Mouse (Mus musculus): ENCODE results near the gene Atg2a. TPM values are rescaled to one million over a fixed set of nuclear protein-coding genes. Genes with fewer than 3 reads are reported as not detected.
A peak's percentile ranks its signal among the peaks of the same experiment; 100 is the strongest.
"Not testable (repeated sequence)": the region's sequence is repeated elsewhere in the genome, so short reads cannot be mapped to it uniquely, and the experiment has no call there.

The Atg2a gene
- total RNA-seq, 2 experiments from 2014 or later, result 40.0 to 41.1 TPM

DNA sequence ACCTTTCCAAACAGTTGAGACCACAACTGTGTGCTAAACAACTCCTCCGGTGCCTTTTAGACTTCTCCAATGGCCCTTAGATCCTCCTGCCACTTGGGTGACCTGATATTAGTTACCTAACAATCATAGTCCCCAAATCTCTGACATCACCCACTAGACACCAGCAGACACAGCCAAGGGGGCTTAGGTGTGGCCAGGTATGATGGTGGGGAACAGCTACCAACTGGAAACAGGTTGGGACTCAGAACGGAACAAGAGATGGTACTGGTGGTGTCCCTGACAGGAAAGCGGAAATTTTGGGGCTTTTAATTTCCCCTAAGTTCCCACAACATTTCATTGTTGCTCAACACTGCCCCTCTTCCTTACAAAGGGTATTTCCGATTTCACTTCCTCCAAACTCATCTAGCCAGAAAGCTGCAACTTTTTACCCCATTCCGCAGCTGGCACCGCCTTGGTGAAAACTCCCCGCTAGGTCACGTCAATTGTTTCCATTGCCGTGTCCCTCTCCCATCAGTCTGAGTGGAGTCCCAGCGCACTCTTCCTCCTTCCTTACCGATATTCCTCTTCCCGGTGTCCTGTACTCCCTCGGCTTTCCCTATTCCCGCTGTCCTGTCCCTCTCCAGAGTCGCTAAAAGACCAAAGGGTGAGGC, 34.4 kb downstream of the Atg2a start:
- DNase-seq (ENCODE audit: low spot score in 2 of 2), result no peak

DNA sequence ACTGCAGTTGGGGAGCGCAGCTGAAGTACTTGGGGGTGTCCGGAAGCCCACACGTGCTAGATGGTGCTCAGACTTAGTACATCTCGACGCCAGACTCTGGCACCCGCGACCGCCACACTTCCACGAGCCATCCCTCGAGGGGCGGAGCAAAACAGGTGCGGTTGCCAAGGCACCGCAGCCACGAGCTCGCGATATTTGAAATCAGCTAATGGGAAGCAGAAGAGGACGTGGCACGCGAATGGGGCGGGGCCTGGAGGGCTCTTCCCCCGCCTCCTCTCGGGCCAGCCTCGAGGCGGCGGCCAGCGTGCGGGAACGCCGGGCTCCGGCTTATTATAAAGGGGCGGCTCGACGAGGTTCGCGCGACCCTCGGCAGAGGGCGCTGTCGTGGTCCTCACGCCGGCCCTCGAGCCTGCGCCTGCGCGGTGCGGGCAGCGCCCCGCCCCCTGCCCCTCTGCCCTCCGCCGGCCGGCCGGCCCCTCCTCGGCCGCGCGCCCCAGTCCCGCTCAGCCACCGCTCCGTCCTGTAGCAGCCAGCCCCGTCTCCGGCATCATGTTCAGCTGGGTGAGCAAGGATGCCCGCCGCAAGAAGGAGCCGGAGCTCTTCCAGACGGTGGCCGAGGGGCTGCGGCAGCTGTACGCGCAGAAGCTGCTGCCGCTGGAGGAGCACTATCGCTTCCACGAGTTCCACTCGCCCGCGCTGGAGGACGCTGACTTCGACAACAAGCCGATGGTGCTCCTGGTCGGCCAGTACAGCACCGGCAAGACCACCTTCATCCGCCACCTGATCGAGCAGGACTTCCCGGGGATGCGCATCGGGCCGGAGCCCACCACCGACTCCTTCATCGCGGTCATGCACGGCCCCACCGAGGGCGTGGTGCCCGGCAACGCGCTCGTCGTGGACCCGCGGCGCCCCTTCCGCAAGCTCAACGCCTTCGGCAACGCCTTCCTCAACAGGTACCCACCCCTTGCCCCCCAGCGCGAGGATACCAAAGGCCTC, 35.3 kb downstream of the Atg2a start, which contains the start of gene Ehd1:
TSS of gene Ehd1 (plus strand) at position 300 of the 996 bp plus-strand sequence.
- peak; percentile 91 to 96 for DNase-seq (ENCODE audit: low spot score in 2 of 2)

GRCm38 (mm10) chr19:6277661-6278438, 36.4 kb downstream of the Atg2a start:
- DNase-seq (ENCODE audit: low spot score in 2 of 2), result no peak

DNA sequence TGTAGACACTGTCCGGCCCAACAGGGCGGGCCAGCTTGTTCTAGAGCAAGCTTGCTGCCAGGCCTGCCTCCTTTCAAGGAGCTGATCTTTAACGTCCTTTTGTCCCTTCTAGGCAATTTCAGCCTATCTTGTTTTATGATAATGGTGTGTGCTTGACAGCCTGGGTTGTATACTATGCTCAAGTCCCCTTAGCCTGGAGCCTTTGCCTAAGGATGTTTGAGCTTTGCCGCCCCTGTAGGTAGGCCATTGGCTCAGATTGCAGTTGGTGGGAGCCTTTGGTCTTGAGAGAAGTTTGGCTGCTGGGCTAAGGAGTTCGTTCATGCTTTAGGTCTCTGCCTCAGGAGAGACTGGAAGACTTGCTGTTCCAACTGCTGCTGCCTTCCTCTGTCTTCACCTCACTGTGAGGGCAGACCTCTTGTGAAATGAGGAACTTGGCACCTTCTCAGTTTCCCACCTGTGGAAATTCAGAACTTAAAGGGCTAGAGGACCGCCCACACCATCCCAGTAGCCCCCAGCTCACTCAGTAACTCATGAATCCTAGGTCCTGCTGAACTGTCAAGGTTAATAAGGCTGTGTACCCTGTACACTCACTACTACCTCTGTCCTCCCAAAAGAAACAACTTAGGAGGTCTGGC, 37.1 kb downstream of the Atg2a start:
- DNase-seq (ENCODE audit: low spot score in 2 of 2), result no peak

DNA sequence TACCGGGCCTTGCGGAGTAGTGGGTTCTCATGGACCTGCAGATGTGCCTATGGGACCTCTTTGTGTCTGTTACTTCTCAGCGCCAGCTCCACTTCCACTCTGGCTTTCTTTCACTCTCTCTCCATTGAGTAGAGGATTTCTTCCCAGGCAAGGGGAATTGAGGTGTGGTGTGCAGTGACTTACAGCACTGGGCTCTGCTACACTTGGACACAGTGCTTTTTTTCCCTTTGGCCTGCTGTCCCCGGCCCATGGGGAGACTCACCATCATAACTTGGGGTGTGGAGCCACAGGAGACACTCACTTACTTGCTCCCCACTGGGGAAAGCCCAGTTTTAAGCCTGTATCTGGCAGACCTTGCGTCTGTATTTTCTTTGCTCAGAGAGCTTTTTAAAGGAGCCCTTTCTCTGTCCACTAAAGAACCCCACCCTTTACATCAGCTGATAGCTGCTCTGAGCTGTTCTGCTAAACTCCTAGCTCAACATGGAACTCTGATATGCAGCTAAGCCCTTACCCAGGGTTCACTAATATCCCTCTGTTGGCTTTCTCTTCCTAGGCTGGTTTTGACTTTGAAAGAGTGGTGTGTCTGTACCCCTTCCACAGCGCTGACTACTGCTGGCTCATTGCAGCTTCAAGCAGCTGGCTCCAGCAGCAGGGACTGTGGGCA, 38.1 kb downstream of the Atg2a start:
- DNase-seq (ENCODE audit: low spot score in 2 of 2), result no peak

DNA sequence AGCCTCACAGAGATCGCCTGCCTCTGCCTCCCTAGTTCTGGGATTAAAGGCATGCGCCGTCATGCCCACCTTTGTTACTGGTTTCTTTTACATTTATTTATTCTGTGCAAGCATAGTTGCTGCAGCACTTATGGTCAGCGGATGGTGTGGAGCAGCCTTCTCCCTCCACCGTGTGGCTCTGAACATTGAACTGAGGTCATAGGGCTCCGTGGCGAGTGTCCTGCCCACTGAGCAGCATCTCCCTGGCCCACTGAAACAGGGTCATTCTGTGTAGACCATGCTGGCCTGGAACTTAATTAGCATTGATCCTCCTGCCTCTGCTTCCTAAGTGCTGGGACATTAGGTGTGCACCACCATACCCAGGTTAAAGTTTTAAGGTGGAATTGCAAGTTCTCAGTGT, 39.1 kb downstream of the Atg2a start:
- DNase-seq (ENCODE audit: low spot score in 2 of 2), result no peak

DNA sequence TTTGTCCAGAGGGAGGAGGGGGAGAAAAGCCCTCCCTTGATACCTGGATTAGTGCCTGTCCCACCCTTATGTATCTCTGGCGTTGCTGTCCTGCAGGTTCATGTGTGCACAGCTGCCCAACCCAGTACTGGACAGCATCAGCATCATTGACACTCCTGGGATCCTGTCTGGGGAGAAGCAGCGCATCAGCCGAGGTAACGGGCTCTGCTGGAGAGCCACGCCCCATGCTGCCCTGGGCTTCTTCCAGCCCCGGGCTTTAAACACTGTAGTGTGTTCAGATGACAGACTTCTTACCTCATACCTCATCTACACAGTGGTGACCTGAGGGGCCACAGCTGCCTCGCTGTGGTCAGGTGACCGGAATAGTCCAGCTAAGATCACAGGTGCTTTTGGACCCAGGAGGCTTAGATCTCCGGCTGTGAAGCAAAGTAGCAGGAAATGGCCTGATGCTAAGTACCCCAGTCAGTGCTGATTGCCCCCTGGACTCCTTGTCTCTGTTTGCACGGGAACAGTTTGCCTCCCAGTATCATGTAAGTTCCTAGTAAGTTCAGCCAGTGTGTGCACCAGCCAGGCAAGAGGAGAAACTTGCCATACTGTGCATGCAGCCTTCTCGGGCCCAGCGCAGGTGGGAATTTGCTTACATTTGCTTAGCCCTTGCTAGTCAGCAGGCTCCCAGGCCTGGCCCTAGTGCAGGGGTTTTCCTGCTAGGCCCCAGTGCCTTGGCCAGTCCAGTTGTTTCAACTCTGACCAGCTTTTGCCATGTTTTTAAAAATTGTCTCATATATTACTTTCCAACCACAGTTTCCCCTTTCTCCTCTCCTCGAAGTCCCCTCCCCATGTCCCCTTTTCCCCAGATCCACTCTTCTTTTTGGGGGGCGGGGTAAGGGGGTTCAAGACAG, 39.9 kb downstream of the Atg2a start:
- no peak for DNase-seq (ENCODE audit: low spot score in 2 of 2)

DNA sequence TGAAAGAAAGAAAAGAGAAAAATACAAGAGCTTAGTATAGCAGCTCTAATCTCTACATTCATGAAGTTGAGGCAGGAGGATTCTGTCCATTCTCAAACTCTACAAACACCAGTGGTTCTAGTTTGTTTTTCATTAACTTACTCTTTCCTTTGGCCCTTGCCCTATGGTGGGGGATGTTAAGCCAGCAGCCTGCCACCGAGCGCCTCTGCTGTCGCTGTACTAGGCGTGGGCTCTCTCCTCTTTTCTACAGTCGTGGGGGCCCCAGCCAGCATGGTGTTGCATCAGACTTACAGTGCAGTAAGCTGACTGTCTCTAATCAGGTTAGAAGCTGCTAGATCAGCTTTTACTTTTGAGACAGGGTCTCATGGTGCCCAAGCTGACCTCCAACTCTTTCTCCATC, 41.5 kb downstream of the Atg2a start:
- DNase-seq (ENCODE audit: low spot score in 2 of 2), result no peak

DNA sequence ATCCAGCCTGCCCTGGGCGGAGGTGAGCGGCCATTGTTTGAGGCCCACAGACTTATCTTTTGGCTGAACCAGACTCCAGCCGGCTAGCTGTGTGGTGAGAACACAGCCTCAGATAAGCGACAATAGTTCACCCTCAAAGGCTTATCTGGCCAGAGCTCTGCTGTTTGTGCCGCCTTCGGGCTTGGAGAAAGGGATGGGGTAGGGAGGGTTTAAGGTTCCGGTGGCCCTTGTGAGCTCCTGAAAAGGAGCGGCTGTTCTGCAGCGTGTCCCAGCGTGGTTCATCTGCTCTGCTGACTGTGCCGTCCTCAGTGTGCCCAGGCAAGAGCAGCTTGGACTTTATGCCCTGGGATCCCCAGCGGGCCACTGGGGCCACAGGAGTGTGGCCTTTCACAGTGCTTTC, 43.0 kb downstream of the Atg2a start:
- DNase-seq (ENCODE audit: low spot score in 2 of 2), result no peak

- DNase-seq (ENCODE audit: low spot score in 2 of 2), result no peak
Measured at GRCm38 (mm10) chr19:6285226-6285625, 43.8 kb downstream of the Atg2a start.

DNA sequence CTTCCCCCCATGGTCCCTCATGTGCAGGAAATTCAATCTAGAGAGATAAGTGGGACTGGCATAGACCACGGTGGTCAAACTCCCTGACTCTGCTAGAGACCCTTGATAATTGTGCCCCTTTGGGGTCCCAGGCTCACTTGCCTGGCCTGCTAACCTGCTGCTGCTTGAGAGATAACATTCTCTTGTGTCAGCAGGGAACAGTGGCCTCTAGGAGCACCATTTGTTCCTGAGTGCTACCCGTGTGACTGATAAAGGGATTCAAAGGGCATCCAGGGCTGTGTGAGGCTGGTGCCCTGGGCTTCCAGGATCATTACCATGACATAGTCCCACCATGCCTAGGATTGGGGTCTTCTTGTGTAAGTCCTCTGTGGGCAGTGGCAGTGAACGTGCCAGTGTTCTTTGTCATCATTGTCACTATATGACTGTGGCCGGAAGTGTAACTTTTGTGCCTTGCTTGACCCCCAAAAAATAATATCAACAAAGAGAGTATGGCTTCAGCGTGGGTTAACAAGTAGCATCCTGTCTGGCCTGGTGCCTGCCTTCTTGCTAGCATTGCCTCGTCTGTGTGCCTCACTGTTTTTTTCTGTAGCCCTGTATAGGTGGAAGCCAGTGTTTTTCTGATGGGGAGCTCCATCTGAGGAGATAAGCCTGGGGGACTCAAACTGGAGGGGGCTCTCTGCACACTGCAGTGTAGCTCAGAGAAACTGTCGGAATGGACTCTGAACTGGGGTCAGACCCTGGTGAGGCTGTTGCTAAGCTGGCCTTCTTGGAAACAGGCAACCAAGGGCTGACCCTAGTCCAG, 44.4 kb downstream of the Atg2a start:
- no peak for DNase-seq (ENCODE audit: low spot score in 2 of 2)

DNA sequence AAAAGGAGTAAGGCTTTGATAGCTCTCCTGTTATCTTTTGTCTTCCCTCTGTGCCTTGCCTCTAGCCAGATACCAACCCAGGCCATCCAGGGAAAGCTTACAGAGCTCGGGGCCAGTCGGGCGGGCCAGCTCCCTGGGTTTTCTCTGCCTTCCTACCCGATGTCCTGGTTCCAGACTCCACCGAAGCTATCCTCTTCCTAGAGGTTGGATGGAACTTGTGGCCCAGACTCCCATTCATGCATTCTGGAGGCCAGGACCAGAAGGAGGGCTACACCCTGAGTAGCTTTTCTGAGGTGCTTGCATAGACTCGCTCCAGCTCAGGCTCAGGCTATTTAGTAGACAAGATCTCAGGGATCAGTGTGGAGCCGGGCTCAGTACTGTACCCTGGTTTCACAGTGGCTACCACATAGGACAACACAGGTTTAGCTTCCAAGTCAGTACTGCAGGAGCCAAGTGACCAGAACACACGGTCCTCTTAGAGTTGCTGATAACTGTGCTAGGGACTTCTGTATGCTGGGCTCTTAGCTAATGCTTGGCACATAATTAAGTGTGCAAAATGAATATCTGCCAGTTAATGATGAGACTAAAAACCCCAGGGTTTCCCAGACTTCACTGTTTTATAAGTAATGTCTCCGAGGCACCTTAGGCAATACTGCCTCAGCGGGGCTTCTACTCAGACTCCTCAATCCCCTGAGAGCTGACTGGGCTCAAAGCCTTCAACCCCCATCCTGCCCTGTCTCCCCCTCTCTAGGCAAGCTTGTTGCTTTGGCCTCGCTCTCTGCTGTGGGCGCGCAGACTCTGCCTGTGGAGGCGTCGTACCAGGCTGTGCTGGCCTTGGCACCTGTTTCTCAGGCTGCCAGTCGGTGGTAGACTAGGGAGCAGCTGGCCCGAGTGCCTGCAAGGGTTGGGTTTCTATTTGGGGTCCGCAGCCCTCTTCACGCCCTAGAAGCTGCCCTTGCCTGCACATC, 45.2 kb downstream of the Atg2a start:
- no peak for DNase-seq (ENCODE audit: low spot score in 2 of 2)

- DNase-seq (ENCODE audit: low spot score in 2 of 2), result no peak
Measured at GRCm38 (mm10) chr19:6288236-6288894, 46.9 kb downstream of the Atg2a start.

DNA sequence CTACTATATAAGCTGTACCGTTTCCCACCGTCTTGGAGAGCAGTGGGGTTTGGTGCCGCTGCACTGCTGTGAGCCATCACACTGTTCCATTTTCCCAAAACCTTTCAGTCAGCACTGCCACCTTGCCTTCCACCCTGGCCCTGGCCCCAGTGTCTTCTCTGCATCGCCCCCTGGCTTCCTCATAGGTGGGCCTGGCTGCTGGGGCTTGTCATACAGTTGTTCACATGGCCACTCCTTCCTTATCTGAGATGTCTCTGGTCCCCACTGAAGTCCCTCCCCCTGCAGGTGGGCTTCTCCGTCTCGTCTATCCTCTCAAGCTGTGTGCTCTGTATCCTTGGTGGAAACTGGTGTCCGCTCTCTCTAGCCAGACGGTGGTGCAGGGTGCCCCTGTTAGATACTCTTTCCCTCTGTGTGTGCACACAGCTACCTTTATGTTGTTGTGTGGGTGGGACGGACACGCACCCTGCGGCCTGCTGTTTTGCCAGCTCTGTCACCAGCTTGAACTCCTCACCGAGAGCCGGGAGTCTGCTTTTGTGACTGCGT, 48.3 kb downstream of the Atg2a start:
- no peak for DNase-seq (ENCODE audit: low spot score in 2 of 2)

DNA sequence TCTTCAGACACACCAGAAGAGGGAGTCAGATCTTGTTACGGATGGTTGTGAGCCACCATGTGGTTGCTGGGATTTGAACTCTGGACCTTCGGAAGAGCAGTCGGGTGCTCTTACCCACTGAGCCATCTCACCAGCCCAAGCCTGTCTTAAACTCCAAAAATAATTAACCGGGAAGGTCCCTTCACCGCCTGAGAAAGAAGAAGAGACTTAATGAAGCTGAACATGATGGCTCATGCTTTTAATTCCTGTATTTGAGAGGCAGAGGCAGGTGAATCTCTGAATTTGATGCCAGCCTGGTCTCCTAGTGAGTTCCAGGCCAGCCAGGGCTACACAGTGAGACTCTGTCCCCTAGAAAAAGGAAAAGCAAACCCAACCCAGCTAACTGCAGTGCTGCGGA, 49.2 kb downstream of the Atg2a start:
- not testable (repeated sequence) for DNase-seq (ENCODE audit: low spot score in 2 of 2)

DNA sequence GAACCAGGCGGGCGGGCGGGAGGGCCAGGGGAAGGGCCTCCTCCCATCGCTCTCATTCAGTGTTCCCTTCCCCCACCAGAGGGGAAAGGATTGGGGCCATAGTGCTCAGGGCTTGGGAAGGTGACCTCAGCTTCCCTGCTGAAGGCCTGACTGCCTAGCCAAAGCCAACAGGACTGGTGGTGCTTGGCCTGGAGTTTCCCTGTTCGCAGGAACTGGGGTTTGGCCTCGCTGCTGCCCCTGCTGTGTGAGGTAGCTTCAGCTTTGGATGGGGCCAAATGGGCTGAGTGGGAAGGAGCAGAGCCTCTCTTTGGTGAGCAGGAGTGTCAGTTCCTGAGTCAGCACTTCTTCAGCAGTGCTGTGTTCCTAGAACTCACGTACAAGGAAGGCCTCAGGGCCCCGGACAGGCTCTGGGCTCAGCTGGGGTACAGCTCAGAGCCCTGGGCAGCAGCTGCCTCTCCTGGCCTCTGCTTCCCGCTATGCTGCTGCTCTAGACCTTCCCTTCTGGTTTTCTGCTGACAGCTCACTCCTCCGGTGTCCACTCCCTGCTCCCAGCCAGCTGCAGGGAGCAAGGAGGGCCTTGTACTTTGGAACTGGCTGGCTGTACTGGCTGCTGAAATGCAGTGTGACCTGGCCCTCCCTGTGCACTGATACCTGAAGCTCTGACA, 49.8 kb downstream of the Atg2a start:
- DNase-seq (ENCODE audit: low spot score in 2 of 2), result no peak
